Mouse (Mus musculus): ENCODE results near the gene Gimap1. TPM values are rescaled to one million over a fixed set of nuclear protein-coding genes. Genes with fewer than 3 reads are reported as not detected.

The Gimap1 gene
- total and polyA plus RNA-seq, 2 experiments: 2.5 to 4.1 TPM

- H3K27me3 ChIP-seq (ENCODE audit: control insufficient read depth, insufficient read depth, low read length): no peaks in the 10 kb centered on the region
- H3K4me1 ChIP-seq (ENCODE audit: control insufficient read depth, insufficient read depth, low read length): peaks cover 6% of the 10 kb centered on the region
- no peak for DNase-seq (ENCODE audit: extremely low read depth, low read depth, low spot score)
- H3K4me3 ChIP-seq (ENCODE audit: insufficient read depth, low read depth, low read length): peak within 1 kb of the TSS; percentile 41
- TF ChIP-seq POLR2A (IDR thresholded peaks at IDR 0.05; ENCODE audit: extremely low read depth, insufficient read depth, low read length) (no peak), CTCF (IDR thresholded peaks at IDR 0.05; ENCODE audit: low read depth, low read length) (peak; percentile 60)
- 39% methylated on average over 16 of the region's 16 CpGs for WGBS
- no peaks in the 10 kb centered on the region for H3K36me3 ChIP-seq (ENCODE audit: control insufficient read depth, insufficient read depth, low read length)
- peak within 1 kb of the TSS; percentile 49 for H3K9ac ChIP-seq (ENCODE audit: low read depth, low read length)
- H3K27ac ChIP-seq (replicated peaks; ENCODE audit: insufficient read depth, low read depth, low read length): peak within 1 kb of the TSS; percentile 68
- peaks cover 4% of the 10 kb centered on the region; the same call in 1 of the 2 replicates for H3K79me2 ChIP-seq (ENCODE audit: control insufficient read depth, insufficient read depth, low read length)
Measured at GRCm38 (mm10) chr6:48745959-48746889, 7.4 kb downstream of the Gimap1 start, which contains the start of gene Gimap5. Gene Gimap5, plus strand, starts transcription at chr6:48746197.

DNA sequence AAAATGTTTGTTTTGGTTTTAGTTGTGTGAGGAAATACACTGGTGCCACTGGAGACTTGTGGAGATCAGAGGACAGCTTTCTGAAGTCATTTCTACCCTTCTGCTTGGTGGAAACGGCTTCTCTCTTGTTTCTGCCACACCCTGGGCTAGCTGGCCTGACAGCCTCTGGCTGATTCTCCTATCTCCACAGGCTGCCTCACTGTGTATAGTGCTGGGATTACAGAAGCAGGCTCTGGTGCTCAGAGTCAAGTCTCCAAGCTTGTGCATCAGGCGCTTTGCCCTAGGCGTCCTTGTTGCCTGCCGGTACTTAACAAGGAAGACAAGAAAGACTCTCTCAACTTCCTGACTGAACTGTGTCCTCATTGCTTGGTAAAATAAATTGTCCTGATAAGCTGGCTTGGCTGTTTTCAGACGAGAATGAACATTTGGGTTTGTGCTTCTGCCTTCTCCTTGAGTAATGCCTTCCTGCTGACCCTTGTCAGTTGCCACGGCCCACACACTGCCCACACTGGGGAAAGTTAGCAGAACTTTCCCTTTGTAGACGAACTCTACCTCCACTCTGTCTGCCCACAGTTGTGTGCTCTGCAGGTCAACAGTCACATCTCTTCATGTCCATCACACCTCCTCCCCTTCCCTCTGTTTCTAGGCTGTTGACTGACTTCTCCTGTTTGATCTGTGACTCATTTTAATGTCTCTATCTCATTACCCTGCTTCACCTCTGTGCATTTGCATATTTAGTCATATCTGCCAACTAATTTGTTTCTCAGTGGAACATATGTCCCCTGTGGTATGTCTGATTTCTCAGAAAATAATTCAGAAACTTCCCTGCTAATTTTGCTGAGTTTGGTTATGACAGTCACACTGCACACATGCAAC, 8.5 kb downstream of the Gimap1 start:
- WGBS: 57% methylated on average over 7 of the region's 7 CpGs
- Histone ChIP-seq H3K9ac (ENCODE audit: low read depth, low read length) (peak overlapping the region; percentile 49; the same call in 1 of the 2 replicates), H3K36me3 (ENCODE audit: control insufficient read depth, insufficient read depth, low read length) (no peaks in the 10 kb centered on the region), H3K4me3 (ENCODE audit: insufficient read depth, low read depth, low read length) (peak overlapping the region; percentile 17; the same call in 1 of the 2 replicates), H3K27me3 (ENCODE audit: control insufficient read depth, insufficient read depth, low read length) (no peaks in the 10 kb centered on the region), H3K79me2 (ENCODE audit: control insufficient read depth, insufficient read depth, low read length) (peaks cover 4% of the 10 kb centered on the region; the same call in 1 of the 2 replicates), H3K4me1 (ENCODE audit: control insufficient read depth, insufficient read depth, low read length) (no peaks in the 10 kb centered on the region), H3K27ac (replicated peaks; ENCODE audit: insufficient read depth, low read depth, low read length) (peak overlapping the region; percentile 68)
- no peak for DNase-seq (ENCODE audit: extremely low read depth, low read depth, low spot score)
- TF ChIP-seq POLR2A (IDR thresholded peaks at IDR 0.05; ENCODE audit: extremely low read depth, insufficient read depth, low read length) (no peak), CTCF (IDR thresholded peaks at IDR 0.05; ENCODE audit: low read depth, low read length) (no peak)

GRCm38 (mm10) chr6:48763567-48764270, 24.9 kb downstream of the Gimap1 start:
- Histone ChIP-seq H3K9ac (ENCODE audit: low read depth, low read length) (no peak overlapping the region), H3K36me3 (ENCODE audit: control insufficient read depth, insufficient read depth, low read length) (no peaks in the 10 kb centered on the region), H3K79me2 (ENCODE audit: control insufficient read depth, insufficient read depth, low read length) (no peaks in the 10 kb centered on the region), H3K27me3 (ENCODE audit: control insufficient read depth, insufficient read depth, low read length) (no peaks in the 10 kb centered on the region), H3K27ac (replicated peaks; ENCODE audit: insufficient read depth, low read depth, low read length) (no peak overlapping the region), H3K4me3 (ENCODE audit: insufficient read depth, low read depth, low read length) (no peak overlapping the region), H3K4me1 (ENCODE audit: control insufficient read depth, insufficient read depth, low read length) (no peaks in the 10 kb centered on the region)
- no peak for DNase-seq (ENCODE audit: extremely low read depth, low read depth, low spot score)
- TF ChIP-seq POLR2A (IDR thresholded peaks at IDR 0.05; ENCODE audit: extremely low read depth, insufficient read depth, low read length) (no peak), CTCF (IDR thresholded peaks at IDR 0.05; ENCODE audit: low read depth, low read length) (no peak)
- 89% methylated on average over 7 of the region's 7 CpGs for WGBS

- Histone ChIP-seq H3K9ac (ENCODE audit: low read depth, low read length) (no peak overlapping the region), H3K36me3 (ENCODE audit: control insufficient read depth, insufficient read depth, low read length) (no peaks in the 10 kb centered on the region)
- 90% methylated on average over 10 of the region's 10 CpGs for WGBS
Measured at GRCm38 (mm10) chr6:48764496-48764895, 25.6 kb downstream of the Gimap1 start.

GRCm38 (mm10) chr6:48768178-48768869, 29.5 kb downstream of the Gimap1 start:
- 63% methylated on average over 9 of the region's 9 CpGs for WGBS
- H3K27me3 ChIP-seq (ENCODE audit: control insufficient read depth, insufficient read depth, low read length): no peaks in the 10 kb centered on the region

More at GRCm38 (mm10) chr6:48764496-48764895, 25.6 kb downstream of the Gimap1 start:
- Histone ChIP-seq H3K4me3 (ENCODE audit: insufficient read depth, low read depth, low read length) (no peak overlapping the region), H3K27me3 (ENCODE audit: control insufficient read depth, insufficient read depth, low read length) (no peaks in the 10 kb centered on the region), H3K27ac (replicated peaks; ENCODE audit: insufficient read depth, low read depth, low read length) (no peak overlapping the region), H3K4me1 (ENCODE audit: control insufficient read depth, insufficient read depth, low read length) (no peaks in the 10 kb centered on the region), H3K79me2 (ENCODE audit: control insufficient read depth, insufficient read depth, low read length) (no peaks in the 10 kb centered on the region)
- no peak for DNase-seq (ENCODE audit: extremely low read depth, low read depth, low spot score)
- TF ChIP-seq POLR2A (IDR thresholded peaks at IDR 0.05; ENCODE audit: extremely low read depth, insufficient read depth, low read length) (no peak), CTCF (IDR thresholded peaks at IDR 0.05; ENCODE audit: low read depth, low read length) (no peak)

More at GRCm38 (mm10) chr6:48768178-48768869, 29.5 kb downstream of the Gimap1 start:
- no peak overlapping the region for H3K9ac ChIP-seq (ENCODE audit: low read depth, low read length)
- H3K27ac ChIP-seq (replicated peaks; ENCODE audit: insufficient read depth, low read depth, low read length): no peak overlapping the region
- no peak overlapping the region for H3K4me3 ChIP-seq (ENCODE audit: insufficient read depth, low read depth, low read length)
- H3K79me2 ChIP-seq (ENCODE audit: control insufficient read depth, insufficient read depth, low read length): no peaks in the 10 kb centered on the region
- no peaks in the 10 kb centered on the region for H3K4me1 ChIP-seq (ENCODE audit: control insufficient read depth, insufficient read depth, low read length)
- H3K36me3 ChIP-seq (ENCODE audit: control insufficient read depth, insufficient read depth, low read length): no peaks in the 10 kb centered on the region
- DNase-seq (ENCODE audit: extremely low read depth, low read depth, low spot score): no peak
- TF ChIP-seq CTCF (IDR thresholded peaks at IDR 0.05; ENCODE audit: low read depth, low read length): no peak
- TF ChIP-seq POLR2A (IDR thresholded peaks at IDR 0.05; ENCODE audit: extremely low read depth, insufficient read depth, low read length): no peak
